Mouse (Mus musculus): ENCODE results near the gene Mrgprb4.

Mrgprb4 gene

DNA sequence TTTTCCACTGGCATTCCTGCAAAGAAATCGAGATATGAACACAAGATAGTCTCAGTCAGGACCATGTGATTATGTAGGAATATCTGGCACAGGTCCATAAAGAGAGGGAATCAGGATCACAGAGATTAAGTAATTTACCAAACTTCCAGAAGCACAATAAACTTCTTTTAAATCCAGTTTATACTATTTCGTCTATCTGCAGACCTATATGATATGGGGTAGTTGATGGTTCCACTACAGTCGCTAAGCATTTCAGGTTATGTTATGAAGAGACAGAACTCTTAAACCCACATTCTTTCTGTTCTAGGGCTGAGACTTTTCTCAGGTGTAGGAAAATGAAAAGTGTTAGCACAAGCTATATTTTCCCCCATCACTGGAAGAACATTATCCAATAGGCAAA, at the start of gene Mrgprb4:
Mrgprb4 (minus strand) TSS at position 101 of the 400 bp plus-strand sequence.
- DNase-seq (ENCODE audit: extremely low read depth, low read depth, low spot score) = no peak

- DNase-seq (ENCODE audit: extremely low read depth, low read depth, low spot score) = no peak
These were observed 27.0 kb upstream of the Mrgprb4 start for GRCm38 (mm10) chr7:48226114-48226513.

- DNase-seq (ENCODE audit: extremely low read depth, low read depth, low spot score) = no peak
These were observed 26.0 kb upstream of the Mrgprb4 start for GRCm38 (mm10) chr7:48225065-48225464.

GRCm38 (mm10) chr7:48168919-48169318, 30.2 kb downstream of the Mrgprb4 start, which contains the start of gene Mrgprb5:
TSS of gene Mrgprb5 (minus strand) at chr7:48169019.
- DNase-seq (ENCODE audit: extremely low read depth, low read depth, low spot score) = no peak

GRCm38 (mm10) chr7:48167471-48167870, 31.6 kb downstream of the Mrgprb4 start:
- DNase-seq (ENCODE audit: extremely low read depth, low read depth, low spot score) = no peak

Data from fat pad, adult 2 months (tissue).